Mouse (Mus musculus) midbrain, embryonic 10.5 days (tissue): ENCODE measurements around the gene Prkar1a. TPM values are rescaled to one million over a fixed set of nuclear protein-coding genes. Genes with fewer than 3 reads are reported as not detected.

ENCODE experiments used
- DNase-seq: peaks from one replicate; pipeline ENCODE4 v3.0.0-alpha.2; 2017; ENCODE audit warnings: low spot score
- H3K27ac ChIP-seq: fragments of 300-500 bp; sonication (generic); replicated peaks from 2 replicates; pipeline ENCODE4 v1.5.1; 2016; ENCODE audit warnings: mild to moderate bottlenecking
- H3K27me3 ChIP-seq: fragments of 300-500 bp; sonication (generic); 2 replicates; pipeline ENCODE4 v1.6.1; 2016; ENCODE audit warnings: low read depth, mild to moderate bottlenecking; ENCODE audit not compliant: poor library complexity, severe bottlenecking
- H3K36me3 ChIP-seq: fragments of 300-500 bp; sonication (generic); 2 replicates; pipeline ENCODE4 v1.6.1; 2016; ENCODE audit warnings: mild to moderate bottlenecking, moderate library complexity
- H3K4me1 ChIP-seq: fragments of 300-500 bp; sonication (generic); 2 replicates; pipeline ENCODE4 v1.6.1; 2016
- H3K4me3 ChIP-seq: fragments of 300-500 bp; sonication (generic); 2 replicates; pipeline ENCODE4 v1.5.1; 2016; ENCODE audit warnings: mild to moderate bottlenecking, moderate library complexity
- H3K9me3 ChIP-seq: fragments of 300-500 bp; sonication (generic); replicated peaks from 2 replicates; pipeline ENCODE4 v1.6.1; 2016; ENCODE audit warnings: mild to moderate bottlenecking
- WGBS: fragments of 180-500 bp; shearing (Covaris S2); methylation state at CpG from one replicate; pipeline ENCODE4 v1.1.7; 2016; 5-methylcytosine and 5-hydroxymethylcytosine counted together
- polyA plus RNA-seq: library from polyadenylated mRNA; unstranded; fragments of >200 nt; fragmentation: Nextera tagmentation; extraction: Ambion mirVana; gene quantifications from 2 replicates; pipeline ENCODE4 v1.2.1, GENCODE M21; 2016

The Prkar1a gene
- polyA plus RNA-seq, 1 experiment from 2014 or later: 309 TPM

- no peaks in the 10 kb centered on the region for H3K9me3 ChIP-seq
- H3K27ac ChIP-seq: no peak overlapping the region
- H3K27me3 ChIP-seq: peaks cover 48% of the 10 kb centered on the region
- 81% methylated on average over 12 of the region's 12 CpGs for WGBS
- H3K36me3 ChIP-seq: no peaks in the 10 kb centered on the region
- no peak for DNase-seq
- H3K4me1 ChIP-seq: peaks cover 9% of the 10 kb centered on the region
- no peak overlapping the region for H3K4me3 ChIP-seq
Observed at GRCm38 (mm10) chr11:109678291-109678690, 29.1 kb downstream of the Prkar1a start.

- Histone ChIP-seq H3K9me3 (no peaks in the 10 kb centered on the region), H3K4me1 (peaks cover 9% of the 10 kb centered on the region), H3K27ac (no peak overlapping the region), H3K27me3 (peaks cover 23% of the 10 kb centered on the region), H3K4me3 (no peak overlapping the region), H3K36me3 (no peaks in the 10 kb centered on the region)
- no peak for DNase-seq
- 82% methylated on average over 9 of the region's 9 CpGs for WGBS
Observed at GRCm38 (mm10) chr11:109680934-109681333, 31.7 kb downstream of the Prkar1a start.

GRCm38 (mm10) chr11:109681556-109681955 is 32.4 kb downstream of the Prkar1a start:
- Histone ChIP-seq H3K4me1 (peaks cover 5% of the 10 kb centered on the region), H3K4me3 (no peak overlapping the region), H3K27ac (no peak overlapping the region), H3K27me3 (peaks cover 20% of the 10 kb centered on the region), H3K36me3 (no peaks in the 10 kb centered on the region), H3K9me3 (no peaks in the 10 kb centered on the region)
- WGBS: 78% methylated on average over 3 of the region's 3 CpGs
- DNase-seq: no peak

- no peak for DNase-seq
- Histone ChIP-seq H3K27ac (no peak overlapping the region), H3K27me3 (peaks cover 20% of the 10 kb centered on the region), H3K36me3 (no peaks in the 10 kb centered on the region), H3K4me1 (no peaks in the 10 kb centered on the region), H3K9me3 (no peaks in the 10 kb centered on the region), H3K4me3 (no peak overlapping the region)
- 92% methylated on average over 6 of the region's 6 CpGs for WGBS
Observed at GRCm38 (mm10) chr11:109682221-109682620, 33.0 kb downstream of the Prkar1a start.

- no peak for DNase-seq
- no peaks in the 10 kb centered on the region for H3K4me1 ChIP-seq
- no peaks in the 10 kb centered on the region for H3K9me3 ChIP-seq
- no peak overlapping the region for H3K27ac ChIP-seq
- no peaks in the 10 kb centered on the region for H3K27me3 ChIP-seq
- no peaks in the 10 kb centered on the region for H3K36me3 ChIP-seq
- 90% methylated on average over 4 of the region's 4 CpGs for WGBS
- no peak overlapping the region for H3K4me3 ChIP-seq
Observed at GRCm38 (mm10) chr11:109689539-109689938, 40.3 kb downstream of the Prkar1a start.

- WGBS: 48% methylated on average over 3 of the region's 3 CpGs
- no peaks in the 10 kb centered on the region for H3K4me1 ChIP-seq
- no peak for DNase-seq
- H3K4me3 ChIP-seq: no peak overlapping the region
- H3K27me3 ChIP-seq: no peaks in the 10 kb centered on the region
- H3K9me3 ChIP-seq: no peaks in the 10 kb centered on the region
- no peaks in the 10 kb centered on the region for H3K36me3 ChIP-seq
- H3K27ac ChIP-seq: no peak overlapping the region
Observed at GRCm38 (mm10) chr11:109692737-109693136, 43.5 kb downstream of the Prkar1a start.

- no peaks in the 10 kb centered on the region for H3K27me3 ChIP-seq
- H3K27ac ChIP-seq: no peak overlapping the region
- H3K4me3 ChIP-seq: no peak overlapping the region
- 90% methylated on average over 4 of the region's 4 CpGs for whole genome bisulfite sequencing
- no peaks in the 10 kb centered on the region for H3K9me3 ChIP-seq
- no peaks in the 10 kb centered on the region for H3K4me1 ChIP-seq
- DNase-seq: no peak
- H3K36me3 ChIP-seq: no peaks in the 10 kb centered on the region
Observed at GRCm38 (mm10) chr11:109696519-109696918, 47.3 kb downstream of the Prkar1a start.

- H3K4me1 ChIP-seq: peaks cover 3% of the 10 kb centered on the region
- no peaks in the 10 kb centered on the region for H3K36me3 ChIP-seq
- no peak for DNase-seq
- H3K27ac ChIP-seq: no peak overlapping the region
- H3K27me3 ChIP-seq: no peaks in the 10 kb centered on the region
- no peaks in the 10 kb centered on the region for H3K9me3 ChIP-seq
- 87% methylated on average over 5 of the region's 5 CpGs for WGBS
- H3K4me3 ChIP-seq: no peak overlapping the region
Observed at GRCm38 (mm10) chr11:109697089-109697643, 48.0 kb downstream of the Prkar1a start.

- Histone ChIP-seq H3K4me1 (peaks cover 6% of the 10 kb centered on the region), H3K27ac (no peak overlapping the region), H3K9me3 (no peaks in the 10 kb centered on the region), H3K27me3 (no peaks in the 10 kb centered on the region), H3K36me3 (no peaks in the 10 kb centered on the region), H3K4me3 (no peak overlapping the region)
- DNase-seq: no peak
- 90% methylated on average over 10 of the region's 10 CpGs for WGBS
Observed at GRCm38 (mm10) chr11:109698740-109699139, 49.5 kb downstream of the Prkar1a start.

- H3K4me1 ChIP-seq: peaks cover 6% of the 10 kb centered on the region
- WGBS: 57% methylated on average over 2 of the region's 2 CpGs
- H3K27ac ChIP-seq: no peak overlapping the region
- no peaks in the 10 kb centered on the region for H3K27me3 ChIP-seq
- H3K4me3 ChIP-seq: no peak overlapping the region
- H3K36me3 ChIP-seq: no peaks in the 10 kb centered on the region
- no peak for DNase-seq
- no peaks in the 10 kb centered on the region for H3K9me3 ChIP-seq
Observed at GRCm38 (mm10) chr11:109699784-109700183, 50.6 kb downstream of the Prkar1a start.

GRCm38 (mm10) chr11:109700761-109701160 is 51.6 kb downstream of the Prkar1a start:
- H3K27me3 ChIP-seq: no peaks in the 10 kb centered on the region
- H3K27ac ChIP-seq: no peak overlapping the region
- H3K4me1 ChIP-seq: peaks cover 6% of the 10 kb centered on the region
- WGBS: 87% methylated on average over 6 of the region's 6 CpGs
- H3K4me3 ChIP-seq: no peak overlapping the region
- no peaks in the 10 kb centered on the region for H3K36me3 ChIP-seq
- DNase-seq: no peak
- H3K9me3 ChIP-seq: no peaks in the 10 kb centered on the region

GRCm38 (mm10) chr11:109702031-109702815 is 53.0 kb downstream of the Prkar1a start:
- DNase-seq: no peak
- no peaks in the 10 kb centered on the region for H3K9me3 ChIP-seq
- 57% methylated on average over 10 of the region's 10 CpGs for WGBS
- no peaks in the 10 kb centered on the region for H3K36me3 ChIP-seq
- H3K27ac ChIP-seq: no peak overlapping the region; the same call in 1 of the 2 replicates
- no peak overlapping the region for H3K4me3 ChIP-seq
- no peaks in the 10 kb centered on the region for H3K27me3 ChIP-seq
- peaks cover 6% of the 10 kb centered on the region for H3K4me1 ChIP-seq

- no peak overlapping the region for H3K4me3 ChIP-seq
- H3K4me1 ChIP-seq: peaks cover 6% of the 10 kb centered on the region
- H3K36me3 ChIP-seq: no peaks in the 10 kb centered on the region
- H3K27me3 ChIP-seq: no peaks in the 10 kb centered on the region
- no peak overlapping the region for H3K27ac ChIP-seq
- 86% methylated on average over 9 of the region's 9 CpGs for WGBS
- DNase-seq: no peak
- no peaks in the 10 kb centered on the region for H3K9me3 ChIP-seq
Observed at GRCm38 (mm10) chr11:109703845-109704244, 54.6 kb downstream of the Prkar1a start.
